Mouse (Mus musculus) heart, adult 2 months (tissue): ENCODE results near the gene Cd209a.

Experiments used
- CTCF ChIP-seq: fragments of 200-600 bp; IDR thresholded peaks from 2 replicates; pipeline ENCODE4 v1.8.1; 2022; ENCODE audit warnings: antibody characterized with exemption, mild to moderate bottlenecking, moderate library complexity
- POLR2A ChIP-seq: fragments of 200-500 bp; IDR thresholded peaks from 2 replicates; pipeline ENCODE4 v1.6.1; 2011; ENCODE audit warnings: mild to moderate bottlenecking, low read depth, low read length, control low read depth; ENCODE audit not compliant: insufficient read depth

GRCm38 (mm10) chr8:3720551-3720950 lies 28.2 kb downstream of the Cd209a start, which contains the start of gene Clec4g:
- TF ChIP-seq CTCF (no peak), POLR2A (no peak)
